Mouse (Mus musculus) kidney, adult 18-20 months (tissue): ENCODE results near the gene Brpf1.

Experiments used
- DNase-seq: peaks from one replicate; pipeline ENCODE4 v3.0.0; 2021

Brpf1 gene

GRCm38 (mm10) chr6:113362241-113362640, 55.3 kb downstream of the Brpf1 start:
- no peak for DNase-seq

GRCm38 (mm10) chr6:113364518-113365135, 57.7 kb downstream of the Brpf1 start:
- no peak for DNase-seq

- DNase-seq: no peak
Observed at GRCm38 (mm10) chr6:113366639-113367038, 59.7 kb downstream of the Brpf1 start.

GRCm38 (mm10) chr6:113367574-113367973, 60.6 kb downstream of the Brpf1 start:
- no peak for DNase-seq

GRCm38 (mm10) chr6:113368124-113368523, 61.2 kb downstream of the Brpf1 start:
- DNase-seq: no peak

- DNase-seq: no peak
Observed at GRCm38 (mm10) chr6:113368577-113368976, 61.6 kb downstream of the Brpf1 start.

GRCm38 (mm10) chr6:113370194-113370929, 63.4 kb downstream of the Brpf1 start:
- no peak for DNase-seq

- DNase-seq: no peak
Observed at GRCm38 (mm10) chr6:113373491-113373890, 66.6 kb downstream of the Brpf1 start.
